Mouse (Mus musculus): ENCODE measurements around the gene Plaa. TPM values are rescaled to one million over a fixed set of nuclear protein-coding genes. Genes with fewer than 3 reads are reported as not detected.

Gene Plaa
- polyA plus RNA-seq, 1 experiment = not detected

- no peaks in the 10 kb centered on the region for H3K4me1 ChIP-seq (ENCODE audit: control insufficient read depth, insufficient read depth, low read length)
- no peak overlapping the region for H3K27ac ChIP-seq (ENCODE audit: insufficient read depth, low read depth, low read length)
- no peak for TF ChIP-seq POLR2A (IDR thresholded peaks at IDR 0.05; ENCODE audit: insufficient read depth, low read depth, low read length)
- TF ChIP-seq CTCF (IDR thresholded peaks at IDR 0.05; ENCODE audit: insufficient read depth, low read depth, low read length) = no peak
- 67% methylated on average over 4 of the region's 4 CpGs for WGBS
- no peak overlapping the region for H3K4me3 ChIP-seq (ENCODE audit: insufficient read depth, low read depth, low read length)
These were observed 85.4 kb downstream of the Plaa start for GRCm38 (mm10) chr4:94517631-94518030.

Other genes starting within 250 kb of the Plaa start
- not detected in 2 replicates for gene Gm10306, start 46.7 kb downstream of the Plaa start, polyA plus RNA-seq (2012; ENCODE audit: insufficient read depth, insufficient read length, low replicate concordance, missing spikeins)
- gene Caap1, start 46.4 kb downstream of the Plaa start, polyA plus RNA-seq (2012; ENCODE audit: insufficient read depth, insufficient read length, low replicate concordance, missing spikeins) = not detected in 2 replicates
- not detected in 2 replicates for gene Ift74, start 11.2 kb upstream of the Plaa start, polyA plus RNA-seq (2012; ENCODE audit: insufficient read depth, insufficient read length, low replicate concordance, missing spikeins)
- not detected in 2 replicates for gene Lrrc19, start 46.9 kb upstream of the Plaa start, polyA plus RNA-seq (2012; ENCODE audit: insufficient read depth, insufficient read length, low replicate concordance, missing spikeins)
- gene Tek, start 136.0 kb upstream of the Plaa start, polyA plus RNA-seq (2012; ENCODE audit: insufficient read depth, insufficient read length, low replicate concordance, missing spikeins) = not detected in 2 replicates

Data from olfactory bulb, adult 2 months (tissue).